Mouse (Mus musculus) neural tube, embryonic 12.5 days (tissue): ENCODE measurements at regions not wholly inside any gene's neighbourhood (a gene's known extent, or its start where the extent isn't known, plus 50 kb on each side); places are given as distances from the start of the nearest gene placed in this dataset.

Source experiments
- ATAC-seq: fragments of 200-750 bp; cut with Nextera tagmentation; 2 replicates; pipeline ENCODE4 v1.8.0; 2017; ENCODE audit warnings: low read depth, mild to moderate bottlenecking, moderate TSS enrichment, moderate library complexity; ENCODE audit not compliant: low FRiP score
- H3K27ac ChIP-seq: fragments of 300-500 bp; sonication (generic); 2 replicates; pipeline ENCODE4 v1.5.1; 2016
- H3K27me3 ChIP-seq: fragments of 300-500 bp; sonication (generic); replicated peaks from 2 replicates; pipeline ENCODE4 v1.6.1; 2016; ENCODE audit warnings: mild to moderate bottlenecking
- H3K36me3 ChIP-seq: fragments of 300-500 bp; sonication (generic); 2 replicates; pipeline ENCODE4 v1.6.1; 2016; ENCODE audit warnings: mild to moderate bottlenecking
- H3K4me1 ChIP-seq: fragments of 300-500 bp; sonication (generic); 2 replicates; pipeline ENCODE4 v1.6.1; 2016
- H3K4me2 ChIP-seq: fragments of 300-500 bp; sonication (generic); replicated peaks from 2 replicates; pipeline ENCODE4 v1.6.1; 2016; ENCODE audit warnings: mild to moderate bottlenecking
- H3K4me3 ChIP-seq: fragments of 300-500 bp; sonication (generic); 2 replicates; pipeline ENCODE4 v1.5.1; 2016
- H3K9ac ChIP-seq: fragments of 300-500 bp; sonication (generic); 2 replicates; pipeline ENCODE4 v1.6.1; 2016; ENCODE audit warnings: mild to moderate bottlenecking
- H3K9me3 ChIP-seq: fragments of 300-500 bp; sonication (generic); 2 replicates; pipeline ENCODE4 v1.6.1; 2016; ENCODE audit warnings: mild to moderate bottlenecking
- WGBS: fragments of 180-500 bp; shearing (Covaris S2); methylation state at CpG from one replicate; pipeline ENCODE4 v1.1.7; 2016; 5-methylcytosine and 5-hydroxymethylcytosine counted together

DNA sequence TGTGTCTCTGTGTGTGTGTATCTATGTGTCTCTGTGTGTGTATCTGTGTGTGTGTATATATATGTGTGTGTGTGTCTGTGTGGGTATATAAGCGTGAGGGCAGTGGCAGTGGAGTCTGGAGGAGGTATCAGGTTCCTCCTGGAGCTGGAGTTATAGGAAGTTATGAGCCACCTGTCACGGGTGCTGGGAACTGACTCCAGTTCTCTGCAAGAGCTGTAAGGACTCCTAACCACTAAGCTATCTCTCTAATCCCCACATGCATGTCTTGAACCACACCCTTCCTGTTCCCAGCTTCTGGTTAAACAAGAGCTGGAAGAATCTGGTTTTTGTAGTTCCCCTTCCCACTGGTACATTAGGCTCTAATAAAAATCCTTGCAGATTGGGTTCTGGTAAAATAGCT lies 257.3 kb downstream of the 1500009L16Rik start:
- 84% methylated on average over 2 of the region's 2 CpGs for WGBS
- no peaks in the 10 kb centered on the region; the same call in 1 of the 2 replicates for H3K4me1 ChIP-seq
- H3K4me3 ChIP-seq: no peak overlapping the region
- no peak overlapping the region for H3K27ac ChIP-seq
- H3K36me3 ChIP-seq: no peaks in the 10 kb centered on the region
- no peaks in the 10 kb centered on the region for H3K9me3 ChIP-seq
- H3K4me2 ChIP-seq: no peak overlapping the region
- no peaks in the 10 kb centered on the region for H3K27me3 ChIP-seq
- ATAC-seq: no peak
- no peak overlapping the region for H3K9ac ChIP-seq

- Histone ChIP-seq H3K27ac (no peak overlapping the region), H3K4me1 (no peaks in the 10 kb centered on the region), H3K27me3 (no peaks in the 10 kb centered on the region), H3K4me3 (no peak overlapping the region), H3K36me3 (no peaks in the 10 kb centered on the region), H3K9ac (no peak overlapping the region), H3K4me2 (no peak overlapping the region), H3K9me3 (no peaks in the 10 kb centered on the region)
- WGBS: 65% methylated on average over 12 of the region's 12 CpGs
- ATAC-seq: no peak
These were observed 262.2 kb downstream of the 1500009L16Rik start for GRCm38 (mm10) chr10:83984697-83985415.

- Histone ChIP-seq H3K4me1 (no peaks in the 10 kb centered on the region; the same call in 1 of the 2 replicates), H3K4me2 (no peak overlapping the region), H3K36me3 (no peaks in the 10 kb centered on the region), H3K27ac (no peak overlapping the region), H3K9me3 (no peaks in the 10 kb centered on the region), H3K9ac (no peak overlapping the region), H3K27me3 (no peaks in the 10 kb centered on the region), H3K4me3 (no peak overlapping the region)
- ATAC-seq: no peak
- WGBS: 57% methylated on average over 11 of the region's 11 CpGs
These were observed 270.1 kb downstream of the 1500009L16Rik start for GRCm38 (mm10) chr10:83992577-83993305.

DNA sequence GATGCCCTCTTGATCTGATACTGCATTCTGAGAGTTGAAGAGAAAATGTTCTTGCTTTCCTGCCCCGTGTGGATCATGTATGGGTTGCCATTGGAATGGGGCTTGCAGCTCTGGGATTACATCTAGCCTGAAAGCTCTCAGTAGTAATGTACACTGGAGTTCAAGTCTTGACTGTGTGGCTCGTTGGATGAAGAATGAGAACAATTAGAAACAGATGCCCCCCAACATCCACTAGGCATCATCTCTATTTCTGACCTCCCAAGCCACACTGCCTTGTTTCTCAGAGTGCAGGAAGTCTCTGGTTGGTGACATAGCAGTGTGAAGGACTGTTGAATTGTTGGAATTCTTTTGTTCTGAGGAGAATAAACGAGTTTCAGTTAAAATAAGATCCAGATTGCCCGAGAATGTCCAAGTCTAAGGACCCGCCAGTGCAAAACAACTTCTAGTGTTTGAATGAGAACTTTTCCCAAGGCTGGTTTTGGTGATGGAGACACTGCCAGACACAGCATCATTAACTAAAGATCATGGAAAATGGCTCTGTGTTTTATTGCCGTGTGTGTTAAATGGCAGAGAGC lies 272.4 kb downstream of the 1500009L16Rik start:
- H3K36me3 ChIP-seq: no peaks in the 10 kb centered on the region
- H3K4me1 ChIP-seq: no peaks in the 10 kb centered on the region; the same call in 1 of the 2 replicates
- H3K9ac ChIP-seq: no peak overlapping the region
- no peak for ATAC-seq
- no peaks in the 10 kb centered on the region for H3K9me3 ChIP-seq
- 71% methylated on average over 6 of the region's 6 CpGs for WGBS
- H3K27me3 ChIP-seq: no peaks in the 10 kb centered on the region
- H3K4me2 ChIP-seq: no peak overlapping the region
- H3K4me3 ChIP-seq: no peak overlapping the region
- no peak overlapping the region for H3K27ac ChIP-seq

- no peaks in the 10 kb centered on the region for H3K36me3 ChIP-seq
- no peak for ATAC-seq
- H3K9ac ChIP-seq: no peak overlapping the region
- 77% methylated on average over 4 of the region's 4 CpGs for WGBS
- no peak overlapping the region for H3K27ac ChIP-seq
- H3K4me3 ChIP-seq: no peak overlapping the region
- no peaks in the 10 kb centered on the region for H3K9me3 ChIP-seq
- no peaks in the 10 kb centered on the region for H3K27me3 ChIP-seq
- no peaks in the 10 kb centered on the region; the same call in 1 of the 2 replicates for H3K4me1 ChIP-seq
- H3K4me2 ChIP-seq: no peak overlapping the region
These were observed 273.2 kb downstream of the 1500009L16Rik start for GRCm38 (mm10) chr10:83995913-83996312.

- 97% methylated on average over 2 of the region's 2 CpGs for WGBS
- H3K9me3 ChIP-seq: no peaks in the 10 kb centered on the region
These were observed 273.8 kb downstream of the 1500009L16Rik start for GRCm38 (mm10) chr10:83996489-83996888.

DNA sequence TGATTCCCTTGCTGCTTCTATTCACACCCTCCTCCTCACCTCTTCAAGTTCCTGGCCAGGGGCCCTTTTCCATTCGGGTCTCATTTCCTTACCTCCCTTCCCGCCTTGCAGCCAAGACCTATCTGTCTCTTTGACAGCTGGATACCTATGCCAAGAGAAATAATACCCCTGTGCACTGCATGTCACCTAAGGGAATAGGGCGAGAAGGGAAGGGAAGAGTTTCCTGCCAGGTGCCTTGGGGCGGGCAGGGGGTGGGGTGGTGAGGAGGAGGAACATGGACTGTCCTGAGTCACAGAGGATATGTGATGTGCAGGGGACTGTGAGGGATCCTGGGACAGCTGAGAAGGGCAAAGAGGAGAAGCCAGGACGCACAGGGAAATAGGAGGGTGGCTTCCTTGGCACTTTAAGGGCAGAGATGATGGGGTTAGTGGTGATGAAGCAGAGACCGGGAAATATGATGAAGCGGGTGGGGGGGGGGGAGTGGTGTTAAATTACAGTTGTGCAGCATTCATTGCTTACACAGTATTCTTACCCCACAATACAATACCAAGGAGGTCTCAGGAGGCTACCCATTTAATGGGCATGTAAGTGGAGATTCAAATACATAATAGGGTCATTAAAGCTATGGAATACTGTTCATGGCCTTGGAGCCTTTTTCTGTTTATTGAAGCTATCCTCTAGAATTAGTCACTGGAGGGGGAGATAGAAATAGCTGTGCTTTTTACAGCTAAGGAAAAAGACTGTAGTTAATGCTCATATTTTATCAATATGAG lies 278.0 kb downstream of the 1500009L16Rik start:
- no peak overlapping the region for H3K9ac ChIP-seq

More at GRCm38 (mm10) chr10:83996489-83996888, 273.8 kb downstream of the 1500009L16Rik start:
- no peaks in the 10 kb centered on the region; the same call in 1 of the 2 replicates for H3K4me1 ChIP-seq
- H3K9ac ChIP-seq: no peak overlapping the region
- H3K4me2 ChIP-seq: no peak overlapping the region
- H3K27ac ChIP-seq: no peak overlapping the region
- no peaks in the 10 kb centered on the region for H3K27me3 ChIP-seq
- no peak for ATAC-seq
- H3K36me3 ChIP-seq: no peaks in the 10 kb centered on the region
- no peak overlapping the region for H3K4me3 ChIP-seq

GRCm38 (mm10) chr10:84002744-84003143 lies 280.1 kb downstream of the 1500009L16Rik start:
- Histone ChIP-seq H3K4me3 (no peak overlapping the region), H3K4me1 (no peaks in the 10 kb centered on the region), H3K4me2 (no peak overlapping the region), H3K27ac (no peak overlapping the region), H3K36me3 (no peaks in the 10 kb centered on the region), H3K27me3 (no peaks in the 10 kb centered on the region), H3K9ac (no peak overlapping the region), H3K9me3 (no peaks in the 10 kb centered on the region)
- ATAC-seq: no peak
- WGBS: 74% methylated on average over 2 of the region's 2 CpGs

More for the DNA sequence above, 278.0 kb downstream of the 1500009L16Rik start:
- Histone ChIP-seq H3K4me3 (no peak overlapping the region), H3K27me3 (no peaks in the 10 kb centered on the region), H3K27ac (no peak overlapping the region), H3K9me3 (no peaks in the 10 kb centered on the region), H3K4me1 (no peaks in the 10 kb centered on the region), H3K36me3 (no peaks in the 10 kb centered on the region), H3K4me2 (no peak overlapping the region)
- ATAC-seq: no peak
- WGBS: 82% methylated on average over 7 of the region's 7 CpGs

- Histone ChIP-seq H3K9me3 (no peaks in the 10 kb centered on the region), H3K4me2 (no peak overlapping the region), H3K27ac (no peak overlapping the region), H3K36me3 (no peaks in the 10 kb centered on the region), H3K4me1 (no peaks in the 10 kb centered on the region), H3K4me3 (no peak overlapping the region), H3K27me3 (no peaks in the 10 kb centered on the region), H3K9ac (no peak overlapping the region)
- ATAC-seq: no peak
- 85% methylated on average over 8 of the region's 8 CpGs for WGBS
These were observed 281.0 kb downstream of the 1500009L16Rik start for GRCm38 (mm10) chr10:84003601-84004149.

GRCm38 (mm10) chr10:84008923-84009322 lies 286.3 kb downstream of the 1500009L16Rik start:
- Histone ChIP-seq H3K9ac (no peak overlapping the region), H3K36me3 (no peaks in the 10 kb centered on the region), H3K4me2 (no peak overlapping the region), H3K27me3 (no peaks in the 10 kb centered on the region), H3K9me3 (no peaks in the 10 kb centered on the region), H3K4me1 (no peaks in the 10 kb centered on the region), H3K4me3 (no peak overlapping the region), H3K27ac (no peak overlapping the region)
- WGBS: 83% methylated on average over 4 of the region's 4 CpGs
- no peak for ATAC-seq

DNA sequence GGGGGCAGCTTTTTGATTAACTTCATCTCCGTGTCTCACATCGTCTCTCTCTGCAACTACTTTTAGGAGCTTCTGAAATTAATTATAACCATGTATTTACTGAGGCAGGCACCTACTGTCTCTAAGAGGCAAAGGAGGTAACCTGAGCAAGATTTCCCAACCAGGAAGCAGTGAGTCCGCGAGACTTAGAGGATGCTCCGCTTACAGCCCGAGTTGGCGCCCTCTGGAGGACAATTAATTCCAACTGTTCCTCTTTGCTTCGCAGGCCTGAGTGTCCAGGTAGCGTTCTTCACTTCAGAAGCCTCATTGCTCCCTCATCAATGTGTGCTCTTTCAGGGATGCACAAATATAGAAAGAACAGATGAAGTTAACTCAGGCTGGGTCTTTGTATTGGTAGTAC lies 296.7 kb downstream of the 1500009L16Rik start:
- ATAC-seq: no peak
- H3K4me3 ChIP-seq: no peak overlapping the region
- WGBS: 12% methylated on average over 9 of the region's 9 CpGs
- peak overlapping the region; percentile 27 for H3K4me2 ChIP-seq
- H3K9ac ChIP-seq: no peak overlapping the region
- no peak overlapping the region for H3K27ac ChIP-seq
- peaks cover 3% of the 10 kb centered on the region; the same call in 1 of the 2 replicates for H3K4me1 ChIP-seq
- no peaks in the 10 kb centered on the region for H3K36me3 ChIP-seq
- H3K9me3 ChIP-seq: no peaks in the 10 kb centered on the region
- no peaks in the 10 kb centered on the region for H3K27me3 ChIP-seq
